Mouse (Mus musculus) induced T-regulatory cell, adult 2 months (primary cell): ENCODE results near the gene Atad5.

Experiments used
- DNase-seq: peaks from one replicate; pipeline ENCODE4 v3.0.0-alpha.2; 2012; ENCODE audit warnings: low read depth

Atad5 gene

GRCm38 (mm10) chr11:80150566-80150965 is 61.4 kb downstream of the Atad5 start:
- no peak for DNase-seq

- DNase-seq = no peak
These were observed 62.3 kb downstream of the Atad5 start for GRCm38 (mm10) chr11:80151541-80151940.

- no peak for DNase-seq
These were observed 63.2 kb downstream of the Atad5 start for GRCm38 (mm10) chr11:80152376-80152775.

- DNase-seq = peak; percentile 88
These were observed 64.8 kb downstream of the Atad5 start, which contains the start of gene Adap2 for GRCm38 (mm10) chr11:80153857-80154495. Gene Adap2 (plus strand): TSS chr11:80154105.

- no peak for DNase-seq
These were observed 65.3 kb downstream of the Atad5 start for GRCm38 (mm10) chr11:80154501-80154900.

GRCm38 (mm10) chr11:80155541-80155940 is 66.3 kb downstream of the Atad5 start:
- no peak for DNase-seq

- no peak for DNase-seq
These were observed 66.8 kb downstream of the Atad5 start for GRCm38 (mm10) chr11:80155961-80156360.

GRCm38 (mm10) chr11:80156841-80157240 is 67.6 kb downstream of the Atad5 start:
- no peak for DNase-seq

GRCm38 (mm10) chr11:80159018-80159417 is 69.8 kb downstream of the Atad5 start:
- no peak for DNase-seq

GRCm38 (mm10) chr11:80161041-80161440 is 71.8 kb downstream of the Atad5 start:
- no peak for DNase-seq

GRCm38 (mm10) chr11:80163362-80164116 is 74.3 kb downstream of the Atad5 start:
- DNase-seq = no peak

GRCm38 (mm10) chr11:80164224-80164623 is 75.0 kb downstream of the Atad5 start:
- no peak for DNase-seq

GRCm38 (mm10) chr11:80168121-80168520 is 78.9 kb downstream of the Atad5 start:
- no peak for DNase-seq

GRCm38 (mm10) chr11:80168611-80169249 is 79.5 kb downstream of the Atad5 start:
- no peak for DNase-seq

GRCm38 (mm10) chr11:80169629-80170028 is 80.4 kb downstream of the Atad5 start:
- no peak for DNase-seq

GRCm38 (mm10) chr11:80170351-80170750 is 81.2 kb downstream of the Atad5 start:
- DNase-seq = no peak

- no peak for DNase-seq
These were observed 82.7 kb downstream of the Atad5 start for GRCm38 (mm10) chr11:80171884-80172283.

GRCm38 (mm10) chr11:80173963-80174670 is 84.9 kb downstream of the Atad5 start:
- no peak for DNase-seq

GRCm38 (mm10) chr11:80176911-80177895 is 88.0 kb downstream of the Atad5 start:
- DNase-seq = peak; percentile 32

GRCm38 (mm10) chr11:80178316-80178715 is 89.1 kb downstream of the Atad5 start:
- DNase-seq = no peak
